Mouse (Mus musculus) forebrain, embryonic 16.5 days (tissue): ENCODE data around the gene Polr2m. TPM values are rescaled to one million over a fixed set of nuclear protein-coding genes. Genes with fewer than 3 reads are reported as not detected.

Source experiments
- ATAC-seq: fragments of 200-750 bp; cut with Nextera tagmentation; 2 replicates; pipeline ENCODE4 v1.8.0; 2017; ENCODE audit warnings: mild to moderate bottlenecking, moderate library complexity
- H3K27ac ChIP-seq: fragments of 300-500 bp; sonication (generic); 2 replicates; pipeline ENCODE4 v1.5.1; 2014; ENCODE audit warnings: low read length, control low read depth
- H3K27me3 ChIP-seq: fragments of 300-500 bp; sonication (generic); replicated peaks from 2 replicates; pipeline ENCODE4 v1.6.1; 2014; ENCODE audit warnings: low read length; ENCODE audit not compliant: control insufficient read depth, insufficient read depth
- H3K36me3 ChIP-seq: fragments of 300-500 bp; sonication (generic); 2 replicates; pipeline ENCODE4 v1.6.1; 2014; ENCODE audit not compliant: control insufficient read depth, insufficient read depth
- H3K4me1 ChIP-seq: fragments of 300-500 bp; sonication (generic); replicated peaks from 2 replicates; pipeline ENCODE4 v1.6.1; 2014; ENCODE audit warnings: low read length; ENCODE audit not compliant: control insufficient read depth, insufficient read depth
- H3K4me2 ChIP-seq: fragments of 300-500 bp; sonication (generic); 2 replicates; pipeline ENCODE4 v1.6.1; 2014; ENCODE audit warnings: mild to moderate bottlenecking, low read length, control low read depth
- H3K4me3 ChIP-seq: fragments of 300-500 bp; sonication (generic); replicated peaks from 2 replicates; pipeline ENCODE4 v1.5.1; 2014; ENCODE audit warnings: mild to moderate bottlenecking, low read length, control low read depth
- H3K9ac ChIP-seq: fragments of 300-500 bp; sonication (generic); replicated peaks from 2 replicates; pipeline ENCODE4 v1.6.1; 2014; ENCODE audit warnings: low read depth, low read length, control low read depth
- H3K9me3 ChIP-seq: fragments of 300-500 bp; sonication (generic); 2 replicates; pipeline ENCODE4 v1.6.1; 2016; ENCODE audit warnings: low read length; ENCODE audit not compliant: control insufficient read depth
- WGBS: fragments of 180-500 bp; shearing (Covaris S2); extraction: QIAGEN DNeasy Blood & Tissue Kit; methylation state at CpG from one replicate; pipeline ENCODE4 v1.1.7; 2014; 5-methylcytosine and 5-hydroxymethylcytosine counted together
- polyA plus RNA-seq: library from polyadenylated mRNA; unstranded; fragments of >200 nt; fragmentation: Nextera tagmentation; extraction: Ambion mirVana; gene quantifications from 2 replicates; pipeline ENCODE4 v1.2.1, GENCODE M21; 2015

Gene Polr2m
- polyA plus RNA-seq, 1 experiment from 2014 or later, result 301 TPM

DNA sequence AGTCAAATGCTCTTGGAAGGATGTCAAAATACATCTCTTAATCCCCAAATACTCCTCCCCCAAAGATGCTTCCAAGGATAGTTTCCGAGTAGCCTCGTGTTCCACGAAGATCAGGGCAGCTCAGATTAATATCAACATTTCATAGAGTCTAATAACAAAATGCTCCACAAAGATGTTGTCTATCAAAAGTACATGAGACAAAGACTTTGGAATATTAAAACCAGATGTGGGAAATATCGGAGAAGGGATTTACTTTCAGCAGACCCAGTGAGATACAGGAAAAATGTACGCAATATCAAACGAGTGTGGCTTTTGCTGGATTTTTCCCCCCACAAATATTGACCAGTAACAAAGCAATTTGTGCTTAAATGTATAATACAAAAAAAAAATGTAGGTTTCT, 35.1 kb downstream of the Polr2m start:
- Histone ChIP-seq H3K27ac (no peak overlapping the region), H3K4me1 (no peaks in the 10 kb centered on the region), H3K4me2 (no peak overlapping the region), H3K9ac (no peak overlapping the region), H3K27me3 (no peaks in the 10 kb centered on the region), H3K36me3 (no peaks in the 10 kb centered on the region), H3K9me3 (no peaks in the 10 kb centered on the region), H3K4me3 (no peak overlapping the region)
- WGBS, result 79% methylated on average over 6 of the region's 6 CpGs
- ATAC-seq, result no peak

DNA sequence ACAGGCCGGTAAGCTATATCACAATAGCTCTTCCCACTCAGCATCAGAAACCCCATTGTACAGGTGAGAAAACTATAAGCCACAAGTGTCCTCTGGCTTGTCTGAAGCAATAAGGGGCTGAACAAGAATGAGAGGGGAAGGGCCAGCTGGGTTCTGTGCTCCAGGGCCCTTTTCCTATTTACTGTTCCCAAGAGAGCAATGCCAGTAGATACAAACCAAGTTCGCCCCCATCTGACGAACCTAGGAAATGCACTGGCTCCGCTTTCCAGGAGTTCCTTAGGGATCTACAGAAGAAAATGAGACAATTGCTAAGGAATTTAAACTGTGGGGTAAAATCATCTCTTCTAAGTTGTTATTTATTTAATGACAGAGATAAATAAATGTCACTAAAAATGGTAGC, 38.2 kb downstream of the Polr2m start:
- Histone ChIP-seq H3K36me3 (no peaks in the 10 kb centered on the region), H3K9ac (no peak overlapping the region), H3K4me2 (no peak overlapping the region), H3K9me3 (no peaks in the 10 kb centered on the region), H3K27me3 (no peaks in the 10 kb centered on the region), H3K4me3 (no peak overlapping the region), H3K27ac (no peak overlapping the region), H3K4me1 (no peaks in the 10 kb centered on the region)
- ATAC-seq, result no peak
- WGBS, result 33% methylated on average over 4 of the region's 4 CpGs

GRCm38 (mm10) chr9:71445308-71445707, 40.4 kb downstream of the Polr2m start:
- Histone ChIP-seq H3K27me3 (no peaks in the 10 kb centered on the region), H3K9ac (no peak overlapping the region), H3K9me3 (no peaks in the 10 kb centered on the region), H3K4me3 (no peak overlapping the region), H3K36me3 (no peaks in the 10 kb centered on the region), H3K4me2 (no peak overlapping the region), H3K27ac (no peak overlapping the region), H3K4me1 (no peaks in the 10 kb centered on the region)
- no peak for ATAC-seq
- WGBS, result 86% methylated on average over 2 of the region's 2 CpGs

DNA sequence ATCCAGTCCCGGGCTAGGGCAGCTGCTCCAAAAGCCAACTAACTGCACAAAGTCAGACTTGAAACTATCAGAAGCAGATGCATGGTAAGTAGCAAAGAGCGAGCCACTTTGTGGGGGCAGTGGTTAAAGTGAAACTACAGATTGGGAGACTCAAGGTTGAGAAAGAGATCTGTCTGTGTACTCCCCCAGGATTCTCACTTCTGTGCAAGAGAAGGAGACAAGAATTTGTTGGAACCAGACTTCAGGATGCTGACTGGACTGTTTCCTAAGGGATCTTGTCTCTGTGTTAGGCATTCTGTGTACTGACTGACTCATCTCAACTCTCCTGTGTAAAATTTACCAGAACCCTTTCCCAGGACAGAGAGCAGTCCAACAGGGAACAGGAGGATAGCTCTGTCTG, 47.6 kb downstream of the Polr2m start:
- H3K9ac ChIP-seq, result no peak overlapping the region
- H3K4me2 ChIP-seq, result no peak overlapping the region
- H3K9me3 ChIP-seq, result no peaks in the 10 kb centered on the region
- no peak overlapping the region for H3K4me3 ChIP-seq
- WGBS, result 96% methylated on average over 2 of the region's 2 CpGs
- H3K27ac ChIP-seq, result no peak overlapping the region
- H3K4me1 ChIP-seq, result no peaks in the 10 kb centered on the region
- ATAC-seq, result no peak
- no peaks in the 10 kb centered on the region for H3K27me3 ChIP-seq
- no peaks in the 10 kb centered on the region for H3K36me3 ChIP-seq

Other genes with a start within 250 kb of the Polr2m start
- 1.7 and 2.8 TPM in 2 replicates for gene Myzap, start 106.4 kb upstream of the Polr2m start, polyA plus RNA-seq